Mouse (Mus musculus) adrenal gland, postnatal 14 days (tissue): ENCODE measurements at regions not wholly inside any gene's neighbourhood (a gene's known extent, or its start where the extent isn't known, plus 50 kb on each side); places are given as distances from the start of the nearest gene placed in this dataset.
"Not testable (repeated sequence)": the region's sequence is repeated elsewhere in the genome, so short reads cannot be mapped to it uniquely, and the experiment has no call there.

Experiments used
- DNase-seq: peaks from one replicate; pipeline ENCODE4 v3.0.0; 2021; ENCODE audit warnings: mixed read lengths

- DNase-seq: not testable (repeated sequence)
Measured at GRCm38 (mm10) chr8:19976461-19976860, 73.3 kb downstream of the Gm31371 start.

GRCm38 (mm10) chr8:19979536-19980345, 76.5 kb downstream of the Gm31371 start:
- peak; percentile 82 for DNase-seq

- not testable (repeated sequence) for DNase-seq
Measured at GRCm38 (mm10) chr8:19980346-19980726, 77.1 kb downstream of the Gm31371 start.

GRCm38 (mm10) chr8:20008106-20008505, 104.9 kb downstream of the Gm31371 start:
- DNase-seq: peak; percentile 17

GRCm38 (mm10) chr8:20010947-20011346, 107.8 kb downstream of the Gm31371 start:
- DNase-seq: not testable (repeated sequence)

GRCm38 (mm10) chr8:20013278-20013677, 110.1 kb downstream of the Gm31371 start:
- DNase-seq: peak; percentile 69

GRCm38 (mm10) chr8:20014451-20015130, 111.4 kb downstream of the Gm31371 start:
- DNase-seq: not testable (repeated sequence)

GRCm38 (mm10) chr8:20015411-20016081, 112.4 kb downstream of the Gm31371 start:
- peak; percentile 7 for DNase-seq

GRCm38 (mm10) chr8:20016082-20016840, 113.1 kb downstream of the Gm31371 start:
- DNase-seq: peak; percentile 23

- DNase-seq: not testable (repeated sequence)
Measured at GRCm38 (mm10) chr8:20025521-20025920, 122.3 kb downstream of the Gm31371 start.

GRCm38 (mm10) chr8:20027956-20028355, 124.8 kb downstream of the Gm31371 start:
- peak; percentile 7 for DNase-seq

GRCm38 (mm10) chr8:20030131-20030530, 126.9 kb downstream of the Gm31371 start:
- peak; percentile 3 for DNase-seq

GRCm38 (mm10) chr8:20057626-20058025, 154.4 kb downstream of the Gm31371 start:
- DNase-seq: not testable (repeated sequence)

- DNase-seq: not testable (repeated sequence)
Measured at GRCm38 (mm10) chr8:20098121-20098520, 194.9 kb downstream of the Gm31371 start.

GRCm38 (mm10) chr8:20100241-20100640, 197.0 kb downstream of the Gm31371 start:
- not testable (repeated sequence) for DNase-seq

GRCm38 (mm10) chr8:20102374-20102773, 199.2 kb downstream of the Gm31371 start:
- DNase-seq: not testable (repeated sequence)

- not testable (repeated sequence) for DNase-seq
Measured at GRCm38 (mm10) chr8:20107154-20107553, 204.0 kb downstream of the Gm31371 start.

- not testable (repeated sequence) for DNase-seq
Measured at GRCm38 (mm10) chr8:20116785-20117184, 213.6 kb downstream of the Gm31371 start.

- not testable (repeated sequence) for DNase-seq
Measured at GRCm38 (mm10) chr8:20119581-20119980, 216.4 kb downstream of the Gm31371 start.

GRCm38 (mm10) chr8:20120186-20120585, 217.0 kb downstream of the Gm31371 start:
- DNase-seq: not testable (repeated sequence)

- DNase-seq: not testable (repeated sequence)
Measured at GRCm38 (mm10) chr8:20121391-20121909, 218.3 kb downstream of the Gm31371 start.
